Mouse (Mus musculus) thymus, adult 2 months (tissue): ENCODE results near the gene Slc2a12. TPM values are rescaled to one million over a fixed set of nuclear protein-coding genes. Genes with fewer than 3 reads are reported as not detected.
A peak's percentile ranks its signal among the peaks of the same experiment; 100 is the strongest.

Experiments used
- DNase-seq: peaks from one replicate; pipeline ENCODE4 v3.0.0; 2021
- H3K27ac ChIP-seq: fragments of 200-500 bp; 2 replicates; pipeline ENCODE4 v1.5.1; 2012; ENCODE audit warnings: low read length, control low read depth; ENCODE audit not compliant: control insufficient read depth, insufficient read depth
- H3K27me3 ChIP-seq: fragments of 200-500 bp; 2 replicates; pipeline ENCODE4 v1.6.1; 2012; ENCODE audit warnings: mild to moderate bottlenecking, low read length, moderate library complexity, mixed read lengths; ENCODE audit not compliant: control insufficient read depth, insufficient read depth
- H3K36me3 ChIP-seq: fragments of 200-500 bp; 2 replicates; pipeline ENCODE4 v1.6.1; 2012; ENCODE audit warnings: mild to moderate bottlenecking, low read length, moderate library complexity; ENCODE audit not compliant: control insufficient read depth, insufficient read depth
- H3K4me1 ChIP-seq: fragments of 200-500 bp; replicated peaks from 2 replicates; pipeline ENCODE4 v1.6.1; 2012; ENCODE audit warnings: low read length; ENCODE audit not compliant: control insufficient read depth, insufficient read depth
- H3K4me3 ChIP-seq: fragments of 200-500 bp; 2 replicates; pipeline ENCODE4 v1.5.1; 2012; ENCODE audit warnings: mild to moderate bottlenecking, low read length, control low read depth, moderate library complexity; ENCODE audit not compliant: control insufficient read depth, insufficient read depth
- CTCF ChIP-seq: fragments of 200-500 bp; IDR thresholded peaks from 2 replicates; pipeline ENCODE4 v1.5.1; 2012; ENCODE audit warnings: mild to moderate bottlenecking, control low read depth, low read length, moderate library complexity, borderline replicate concordance; ENCODE audit not compliant: control insufficient read depth, poor library complexity, insufficient read depth; ENCODE audit errors: extremely low read depth
- POLR2A ChIP-seq: fragments of 200-500 bp; IDR thresholded peaks from 2 replicates; pipeline ENCODE4 v1.6.1; 2012; ENCODE audit warnings: mild to moderate bottlenecking, low read length, control low read depth, moderate library complexity; ENCODE audit not compliant: control insufficient read depth, poor library complexity, insufficient read depth; ENCODE audit errors: extremely low read depth
- WGBS: fragments of 180-500 bp; shearing (Covaris S2); methylation state at CpG from one replicate; pipeline ENCODE4 v1.1.7; 2018; 5-methylcytosine and 5-hydroxymethylcytosine counted together
- polyA plus RNA-seq: library from polyadenylated mRNA; depleted of rRNA; stranded (reverse); fragments of >200 nt; gene quantifications from 2 replicates; pipeline ENCODE4 v1.2.3, GENCODE M21; 2012; rRNA removed

Slc2a12 gene
- polyA plus RNA-seq = 0.60 and 0.88 TPM in 2 replicates

- peak; percentile 45 for DNase-seq
- H3K27ac ChIP-seq = no peak within 1 kb of the TSS
Observed at GRCm38 (mm10) chr10:22644853-22645491, at the start of gene Slc2a12. Gene Slc2a12 (plus strand): TSS chr10:22645011.

DNA sequence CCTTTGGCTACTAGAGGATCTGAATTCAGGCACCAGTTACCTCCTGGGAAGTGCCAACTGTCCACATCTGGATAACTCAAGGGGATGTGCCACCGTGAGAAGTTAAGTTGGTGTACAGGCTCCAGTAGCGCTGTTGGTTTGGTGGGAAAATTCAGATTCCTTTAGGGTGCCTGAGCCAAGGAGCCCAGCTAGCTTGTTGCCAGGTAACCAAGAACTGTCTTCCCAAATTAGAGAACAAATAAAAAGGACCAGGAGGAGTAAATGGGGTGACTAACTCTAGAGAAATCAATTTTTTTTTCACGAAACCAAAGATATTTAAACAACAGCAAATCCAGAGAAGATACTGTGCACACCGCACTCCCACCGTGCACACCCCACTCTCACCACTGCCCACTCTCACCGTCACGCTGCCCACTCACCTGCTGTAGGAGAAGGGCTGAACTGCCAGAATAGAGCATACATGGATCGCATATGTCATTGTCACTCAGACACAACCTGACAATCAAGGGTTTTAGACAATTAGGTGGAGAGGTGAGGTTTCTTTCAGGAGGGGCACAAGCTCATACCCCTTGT is 45.8 kb upstream of the Slc2a12 start:
- Histone ChIP-seq H3K4me3 (no peak overlapping the region), H3K27me3 (no peaks in the 10 kb centered on the region), H3K27ac (no peak overlapping the region), H3K36me3 (no peaks in the 10 kb centered on the region), H3K4me1 (no peaks in the 10 kb centered on the region)
- no peak for DNase-seq
- 94% methylated on average over 8 of the region's 8 CpGs for WGBS
- TF ChIP-seq CTCF (no peak), POLR2A (no peak)

More at GRCm38 (mm10) chr10:22644853-22645491, at the start of gene Slc2a12:
- Histone ChIP-seq H3K4me1 (0 out of 2 replicates have a peak, but pooled peaks cover 4% of the 10 kb centered on the region), H3K4me3 (peak within 1 kb of the TSS; percentile 52), H3K36me3 (no peaks in the 10 kb centered on the region), H3K27me3 (no peaks in the 10 kb centered on the region)
- WGBS = 10% methylated on average over 40 of the region's 40 CpGs
- TF ChIP-seq CTCF = peak; percentile 19; the same call in 1 of the 2 replicates
- TF ChIP-seq POLR2A = no peak

- 93% methylated on average over 6 of the region's 6 CpGs for WGBS
- H3K27me3 ChIP-seq = no peaks in the 10 kb centered on the region
- no peaks in the 10 kb centered on the region for H3K4me1 ChIP-seq
- no peak for DNase-seq
- TF ChIP-seq CTCF (no peak), POLR2A (no peak)
- no peak overlapping the region for H3K27ac ChIP-seq
- no peak overlapping the region for H3K4me3 ChIP-seq
- H3K36me3 ChIP-seq = no peaks in the 10 kb centered on the region
Observed at GRCm38 (mm10) chr10:22601046-22601445, 43.8 kb upstream of the Slc2a12 start.

- WGBS = 85% methylated on average over 2 of the region's 2 CpGs
Observed at GRCm38 (mm10) chr10:22604801-22605200, 40.0 kb upstream of the Slc2a12 start.

GRCm38 (mm10) chr10:22608273-22608672 is 36.5 kb upstream of the Slc2a12 start:
- no peaks in the 10 kb centered on the region for H3K4me1 ChIP-seq
- no peak overlapping the region for H3K27ac ChIP-seq

More at GRCm38 (mm10) chr10:22604801-22605200, 40.0 kb upstream of the Slc2a12 start:
- DNase-seq = no peak
- Histone ChIP-seq H3K27ac (no peak overlapping the region), H3K4me1 (no peaks in the 10 kb centered on the region), H3K36me3 (no peaks in the 10 kb centered on the region), H3K27me3 (no peaks in the 10 kb centered on the region), H3K4me3 (no peak overlapping the region)
- no peak for TF ChIP-seq POLR2A
- TF ChIP-seq CTCF = no peak

DNA sequence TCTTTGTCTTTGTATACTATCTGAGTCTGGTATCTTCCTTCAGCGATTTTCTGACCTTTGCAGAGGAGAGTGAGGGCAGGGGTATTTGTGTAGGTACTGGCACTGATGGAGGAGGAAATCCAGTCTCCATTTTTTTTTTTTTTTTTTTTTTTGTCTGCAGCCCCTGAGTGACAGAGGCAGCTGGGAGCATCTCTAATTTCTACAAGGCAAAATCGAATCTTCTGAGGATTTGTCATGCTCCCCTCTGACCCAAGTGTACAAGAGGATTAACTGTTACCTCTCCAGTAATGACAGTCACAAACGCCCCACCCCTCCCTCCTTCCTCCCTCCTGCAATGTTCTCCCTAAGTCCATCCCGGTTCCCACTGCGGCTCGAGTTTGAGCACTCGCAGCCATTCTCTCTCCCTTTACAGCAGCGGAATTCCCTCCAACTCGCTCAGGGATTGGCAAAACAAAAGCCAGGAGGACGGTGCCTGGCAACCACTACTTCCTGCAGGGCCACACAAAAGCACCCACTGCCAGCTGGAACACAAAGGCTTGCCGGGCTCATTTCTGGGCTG is 35.9 kb upstream of the Slc2a12 start:
- Histone ChIP-seq H3K27ac (no peak overlapping the region), H3K4me3 (no peak overlapping the region), H3K36me3 (no peaks in the 10 kb centered on the region), H3K27me3 (no peaks in the 10 kb centered on the region), H3K4me1 (no peaks in the 10 kb centered on the region)
- TF ChIP-seq POLR2A = no peak
- WGBS = 15% methylated on average over 11 of the region's 11 CpGs
- no peak for DNase-seq

More at GRCm38 (mm10) chr10:22608273-22608672, 36.5 kb upstream of the Slc2a12 start:
- TF ChIP-seq CTCF (no peak), POLR2A (no peak)
- Histone ChIP-seq H3K27me3 (no peaks in the 10 kb centered on the region), H3K36me3 (no peaks in the 10 kb centered on the region), H3K4me3 (no peak overlapping the region)
- 91% methylated on average over 5 of the region's 5 CpGs for WGBS
- DNase-seq = no peak

- Histone ChIP-seq H3K36me3 (no peaks in the 10 kb centered on the region), H3K4me1 (no peaks in the 10 kb centered on the region), H3K27ac (no peak overlapping the region), H3K27me3 (no peaks in the 10 kb centered on the region), H3K4me3 (no peak overlapping the region)
- no peak for DNase-seq
- 75% methylated on average over 5 of the region's 5 CpGs for WGBS
- TF ChIP-seq CTCF (no peak), POLR2A (no peak)
Observed at GRCm38 (mm10) chr10:22613301-22613700, 31.5 kb upstream of the Slc2a12 start.
